Mouse (Mus musculus) fat pad, adult 2 months (tissue): ENCODE measurements at regions not wholly inside any gene's neighbourhood (a gene's known extent, or its start where the extent isn't known, plus 50 kb on each side); places are given as distances from the start of the nearest gene placed in this dataset.

Source experiments
- DNase-seq: peaks from one replicate; pipeline ENCODE4 v3.0.0-alpha.2; 2011; ENCODE audit warnings: low read depth, low spot score; ENCODE audit errors: extremely low read depth

DNA sequence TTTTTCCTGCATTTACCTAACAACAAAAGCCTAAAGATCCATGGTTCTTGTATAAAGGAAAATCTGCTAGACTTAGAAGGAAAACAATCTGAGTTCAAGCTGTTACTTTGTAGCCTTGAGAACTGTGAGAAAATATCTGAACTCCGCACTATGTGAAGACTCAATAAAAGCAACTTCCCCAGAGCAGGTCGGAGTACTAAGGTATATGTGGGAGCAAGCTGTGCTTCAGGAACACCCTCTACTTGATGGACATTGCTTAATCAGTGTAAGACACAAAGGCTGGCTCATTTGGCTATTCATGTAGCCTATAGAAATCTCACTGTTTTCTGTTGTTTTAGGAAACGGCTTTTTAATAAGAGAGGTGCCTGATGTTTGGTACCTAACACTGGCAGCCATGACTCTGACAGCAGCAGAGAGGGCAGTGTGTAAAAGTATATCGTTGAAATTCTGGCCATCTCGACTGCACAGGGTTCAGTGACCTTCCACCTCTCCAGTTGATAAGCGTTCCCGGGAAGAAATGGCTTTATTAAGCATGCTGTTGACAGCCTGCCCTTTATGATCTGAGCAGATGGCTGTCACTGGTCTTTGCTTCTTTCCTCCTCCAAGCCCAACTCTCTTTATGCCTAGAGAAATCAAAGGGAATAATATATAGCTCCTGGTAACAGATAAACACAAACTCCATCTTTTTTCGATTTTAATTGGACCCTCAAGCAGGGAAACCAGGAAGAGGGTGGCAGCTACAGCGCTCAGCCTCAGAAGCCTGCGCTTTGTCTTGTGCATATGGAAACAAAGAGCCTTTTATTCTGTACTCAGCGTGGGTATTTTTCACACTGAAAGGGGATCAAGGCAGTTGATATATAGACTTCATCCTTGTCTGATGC lies 443.7 kb upstream of the Sel1l start:
- DNase-seq, result no peak

DNA sequence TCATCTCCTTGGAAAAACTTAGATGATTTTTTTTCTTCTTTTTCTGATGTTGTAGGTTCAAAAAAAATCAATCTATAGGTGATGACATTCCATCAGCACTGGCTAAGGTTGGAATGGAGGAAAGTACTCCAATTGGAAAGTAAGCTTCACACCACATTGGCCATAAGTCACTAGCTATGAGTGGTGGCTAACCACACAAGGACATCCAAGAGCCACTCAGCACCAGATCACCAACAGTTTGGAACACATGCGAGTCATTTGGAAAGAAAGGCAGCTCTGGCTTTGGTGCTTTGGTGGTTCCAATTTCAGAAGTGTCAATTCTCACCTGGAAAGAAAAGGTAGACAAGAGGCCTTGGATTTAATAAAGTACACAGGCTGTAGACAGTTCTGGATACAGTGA lies 442.5 kb upstream of the Sel1l start:
- DNase-seq, result no peak

DNA sequence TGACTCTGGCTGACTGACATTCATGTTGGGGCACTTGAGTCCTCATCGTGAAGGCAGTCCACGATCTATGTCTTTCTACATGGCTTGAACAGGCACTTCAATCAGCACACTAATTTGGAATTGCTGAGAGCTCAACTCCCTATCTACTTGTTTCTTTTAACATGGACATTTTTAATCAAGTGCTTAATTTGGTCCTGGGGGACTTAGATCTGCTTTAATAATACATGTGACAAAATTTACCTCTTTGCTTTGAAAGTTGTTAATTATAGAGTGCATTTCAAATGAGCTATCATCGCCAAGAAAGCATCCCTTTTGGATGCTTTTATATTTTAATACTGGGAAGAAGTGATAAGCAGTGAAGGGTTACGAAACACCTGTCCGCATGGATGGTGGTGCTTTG lies 436.6 kb upstream of the Sel1l start:
- no peak for DNase-seq

DNA sequence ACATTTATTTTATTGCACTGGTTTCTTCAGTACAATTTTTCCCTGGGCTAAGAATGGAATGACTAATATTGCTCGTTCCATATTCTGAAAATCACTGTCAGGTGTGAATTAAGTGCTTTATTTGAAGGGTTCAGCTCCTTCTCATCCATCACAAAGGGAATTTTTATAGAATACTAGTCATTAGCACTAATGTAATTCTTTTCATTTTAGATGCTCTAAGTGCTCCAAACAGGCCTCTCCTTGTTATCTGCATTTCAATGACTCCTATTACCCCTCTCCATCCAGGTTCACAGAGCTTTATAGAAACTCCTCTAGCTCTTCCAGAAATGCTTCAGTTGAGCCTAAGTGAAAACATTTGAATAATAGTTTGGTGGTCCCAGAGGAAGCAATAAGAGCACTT lies 431.5 kb upstream of the Sel1l start:
- DNase-seq, result no peak

DNA sequence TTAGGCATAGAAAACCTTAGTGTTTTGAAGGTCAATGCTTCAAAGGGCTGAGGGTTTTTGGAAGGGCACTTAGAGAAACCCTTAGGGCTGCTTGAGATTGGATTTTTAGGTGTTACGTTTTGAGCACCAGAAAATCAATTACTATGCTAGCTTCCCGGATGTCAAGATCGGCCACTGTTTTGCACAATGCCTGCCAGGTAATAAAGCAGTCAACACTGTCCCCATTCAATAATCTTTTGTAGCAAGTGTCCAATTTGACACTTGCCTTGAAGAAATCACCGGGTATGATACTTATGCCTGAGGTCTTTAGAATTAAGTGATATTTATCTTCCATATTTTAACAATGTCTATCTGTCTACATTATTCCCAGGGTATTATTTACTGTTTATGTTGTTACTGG lies 403.0 kb upstream of the Sel1l start:
- no peak for DNase-seq

DNA sequence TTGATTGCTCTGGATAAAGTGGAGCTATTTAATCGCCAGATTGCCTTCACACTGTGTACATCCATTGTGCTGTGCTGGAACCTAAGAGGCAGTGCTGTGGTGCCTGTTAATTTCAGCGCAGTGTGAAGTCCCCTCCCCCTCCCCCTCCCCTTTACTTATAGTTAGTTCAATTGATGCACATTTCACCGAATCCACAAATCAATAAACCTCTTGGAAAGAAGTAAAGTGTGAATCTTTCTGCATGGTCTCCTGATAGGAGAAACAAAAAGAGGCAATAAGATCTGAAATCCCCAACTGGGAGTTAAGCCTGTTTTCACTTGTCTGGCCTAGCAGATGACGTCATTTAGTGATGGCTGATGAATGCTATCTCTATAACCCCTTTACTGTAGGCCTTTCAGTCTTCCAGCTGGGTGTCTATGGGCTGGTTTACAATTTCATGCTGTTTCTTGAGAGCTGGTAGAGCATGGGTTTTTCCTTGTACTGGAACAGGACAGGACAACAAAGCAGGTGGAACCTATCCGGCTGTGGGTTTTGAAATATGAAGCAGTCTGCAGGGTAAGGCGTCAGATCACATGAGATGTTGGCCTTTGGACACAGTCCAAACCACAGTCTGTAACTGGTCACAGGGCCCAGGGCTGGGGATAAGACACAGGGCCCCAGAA lies 398.0 kb upstream of the Sel1l start:
- no peak for DNase-seq

DNA sequence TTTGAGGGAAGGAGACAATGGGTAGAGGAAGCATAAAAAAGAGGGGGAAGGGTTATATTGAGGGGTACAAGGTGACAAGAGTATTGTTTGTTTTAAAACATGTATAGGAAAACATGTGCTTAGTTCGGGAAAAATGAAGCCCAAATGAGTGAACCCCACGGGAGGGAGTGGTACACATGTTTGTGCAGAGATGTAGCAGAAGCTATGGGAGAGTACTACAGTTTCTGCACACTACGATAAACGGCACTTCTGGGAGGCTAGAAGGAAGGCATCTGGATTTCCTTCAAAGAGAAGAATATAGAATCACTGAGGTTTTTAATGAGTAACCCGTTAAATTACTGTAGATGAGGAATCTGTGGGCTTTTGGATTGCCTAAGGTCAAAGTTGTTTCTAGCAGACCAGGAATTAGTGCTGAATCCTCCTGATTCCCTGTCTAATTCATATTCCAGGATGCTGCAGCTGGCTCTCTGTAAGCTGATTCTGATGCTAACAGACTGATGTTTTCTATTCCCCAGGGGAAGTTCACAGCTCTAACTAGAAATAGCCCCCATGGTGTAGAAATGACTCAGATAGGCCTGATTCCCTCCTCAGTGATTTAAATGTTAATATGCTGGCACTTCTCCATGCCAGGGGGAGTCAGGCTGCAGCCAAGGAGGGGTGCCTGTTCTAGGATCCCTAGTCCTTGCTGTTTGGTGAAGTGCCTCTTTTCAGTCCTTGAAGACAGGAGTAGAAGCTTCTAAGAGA lies 391.2 kb upstream of the Sel1l start:
- DNase-seq, result no peak

DNA sequence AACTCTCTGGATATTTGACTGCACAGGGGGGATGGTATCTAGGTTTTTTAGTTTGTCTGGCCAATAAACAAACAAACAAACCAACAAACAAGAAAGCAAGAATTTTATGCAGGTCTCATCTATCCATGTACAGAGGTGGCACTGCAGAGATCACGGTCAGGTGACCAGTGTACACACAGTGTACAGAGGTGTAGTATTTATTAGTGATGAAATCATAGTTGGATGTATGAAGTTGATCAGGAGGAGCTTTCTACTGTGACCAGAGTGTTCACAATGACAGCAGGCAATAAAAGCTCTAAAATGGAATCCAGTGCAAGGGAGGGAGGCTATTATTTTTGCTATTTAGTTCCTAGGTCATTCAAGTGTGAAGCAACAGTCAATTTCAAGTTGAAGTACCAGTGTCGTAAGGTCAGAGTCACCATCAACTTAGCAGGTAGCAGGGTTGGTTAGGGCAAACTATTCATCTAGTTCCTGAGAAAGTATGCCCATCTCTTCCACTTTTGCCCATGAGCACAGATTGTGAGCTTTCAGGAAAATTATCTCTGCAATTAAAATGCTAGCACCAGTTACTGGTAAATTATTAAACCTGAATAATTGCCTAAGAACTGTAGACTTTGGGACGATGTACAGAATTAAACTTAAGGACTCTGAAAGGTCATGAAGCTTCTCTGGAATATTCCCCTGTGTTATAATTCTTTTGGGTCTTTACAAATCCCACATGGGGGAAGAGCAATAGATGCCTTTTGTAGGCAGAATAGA lies 384.9 kb upstream of the Sel1l start:
- no peak for DNase-seq

DNA sequence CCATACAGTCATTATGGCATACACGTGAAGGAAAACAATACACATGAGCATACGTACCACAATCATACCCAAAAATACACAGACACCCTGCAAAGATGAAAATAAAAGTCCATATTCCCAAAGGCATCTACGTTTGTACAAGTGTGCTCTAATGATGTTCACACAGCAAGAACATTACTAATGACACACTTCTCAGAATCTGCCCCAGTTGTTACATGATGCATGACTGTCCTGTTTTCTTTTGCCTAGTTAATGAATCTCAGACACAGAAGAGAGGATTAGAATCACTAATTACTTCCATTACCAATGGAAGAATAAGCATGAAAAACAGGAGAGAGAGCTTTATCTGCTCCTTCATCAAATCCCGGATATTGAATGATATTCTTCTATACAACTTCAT lies 379.6 kb upstream of the Sel1l start:
- DNase-seq, result no peak

DNA sequence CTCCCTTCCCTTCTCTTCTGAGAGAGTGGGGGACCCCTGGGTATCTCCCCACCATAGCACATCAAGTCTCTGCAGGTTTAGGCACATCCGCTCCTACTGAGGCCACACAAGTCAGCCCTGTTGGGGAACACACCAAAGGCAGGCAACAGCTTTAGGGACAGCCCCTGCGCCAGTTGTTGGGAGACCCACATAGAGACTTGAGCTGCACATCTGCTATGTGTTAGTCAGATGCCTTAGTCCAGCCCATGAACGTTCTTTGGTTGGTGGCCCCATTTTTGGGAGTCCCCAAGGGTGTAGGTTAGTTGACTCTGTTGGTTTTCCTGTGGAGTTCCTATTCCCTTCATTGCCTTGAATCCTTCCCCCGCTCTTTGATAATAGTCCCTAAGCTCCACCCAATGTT lies 354.4 kb upstream of the Sel1l start:
- DNase-seq, result no peak

DNA sequence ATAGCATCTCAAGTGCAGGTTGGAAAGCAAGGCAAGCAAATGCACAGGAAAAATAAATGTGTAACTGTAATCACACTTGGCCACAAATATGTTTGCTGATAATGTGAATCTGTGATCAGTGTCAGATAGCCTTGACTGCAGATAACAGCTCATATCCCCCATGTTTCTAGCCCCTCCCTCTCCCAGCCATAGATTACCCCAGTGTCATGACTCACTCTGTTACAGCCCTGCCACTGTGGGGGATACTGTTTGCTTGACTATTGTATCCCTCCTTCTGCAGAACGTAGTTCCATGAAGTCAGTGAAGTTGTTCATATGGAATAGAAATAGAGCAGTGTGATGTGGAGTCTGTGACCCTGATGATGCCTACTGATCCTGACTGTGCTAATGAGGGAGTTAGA lies 351.6 kb upstream of the Sel1l start:
- no peak for DNase-seq

DNA sequence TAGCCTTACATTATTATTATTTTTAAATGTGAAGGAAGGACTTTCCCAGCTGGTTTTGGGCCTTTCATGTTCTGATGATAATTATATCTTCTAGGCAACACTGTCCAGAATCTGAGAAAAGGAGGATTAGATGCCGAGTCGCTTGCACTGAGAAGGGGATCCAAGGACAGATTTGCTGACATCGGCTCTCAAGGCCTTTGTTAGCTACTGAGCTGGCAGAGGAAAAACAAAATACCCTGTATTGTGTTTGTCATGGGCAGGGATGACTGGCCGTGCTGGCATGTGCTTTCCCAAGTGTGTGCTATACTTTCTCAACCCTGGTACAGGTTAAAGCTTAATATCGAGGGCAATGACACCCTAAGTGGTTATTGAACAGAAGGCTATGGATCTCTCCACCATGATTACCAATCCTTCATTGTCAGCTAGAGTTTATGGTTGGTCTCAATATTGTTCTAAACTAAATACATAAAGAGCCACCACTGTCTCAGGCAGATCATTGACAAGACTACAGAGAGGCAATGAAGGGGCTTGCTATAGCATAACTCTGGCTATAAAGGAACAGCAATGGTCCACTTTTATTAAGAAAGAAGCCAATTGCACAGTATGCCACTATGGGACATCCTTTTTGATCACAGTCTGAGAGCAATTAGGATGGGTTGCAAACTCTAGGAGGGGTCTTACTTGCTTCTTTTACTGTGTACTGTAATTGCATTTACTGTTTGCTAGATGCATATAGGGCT lies 350.0 kb upstream of the Sel1l start:
- no peak for DNase-seq

DNA sequence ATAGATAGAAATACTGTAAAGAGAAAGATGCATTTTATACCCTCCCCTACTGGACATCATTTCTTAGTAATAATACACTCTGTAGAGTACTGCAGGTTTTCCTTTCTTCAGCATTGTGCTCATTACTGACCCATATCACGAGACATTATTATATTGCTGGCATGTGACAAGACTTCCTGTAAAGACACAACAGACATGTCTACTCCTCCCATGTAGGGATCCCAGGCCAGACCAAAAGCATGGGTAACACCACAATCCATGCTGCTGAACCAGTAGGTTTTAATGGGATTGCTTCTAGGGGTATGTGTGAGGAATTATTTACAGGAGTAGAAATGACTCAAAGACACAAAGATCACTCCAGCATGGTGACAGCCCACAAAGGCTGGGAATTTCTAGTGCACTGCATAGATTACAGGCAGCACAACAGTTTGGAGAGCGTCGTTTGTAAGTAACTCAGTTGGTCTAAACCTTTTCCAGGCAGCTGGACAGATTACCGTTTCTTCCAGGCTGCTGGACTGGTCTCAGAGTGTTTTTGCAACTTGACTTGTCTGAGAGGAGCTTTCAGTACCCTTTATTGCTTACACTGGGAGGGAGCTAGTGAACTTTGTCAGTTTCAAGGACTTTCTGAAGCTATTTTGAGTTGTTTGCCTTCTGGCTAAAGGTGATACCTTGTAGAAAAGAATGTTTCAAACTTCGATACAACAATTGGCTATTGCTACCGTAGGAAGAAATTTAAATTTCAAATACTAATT lies 345.2 kb upstream of the Sel1l start:
- DNase-seq, result no peak

DNA sequence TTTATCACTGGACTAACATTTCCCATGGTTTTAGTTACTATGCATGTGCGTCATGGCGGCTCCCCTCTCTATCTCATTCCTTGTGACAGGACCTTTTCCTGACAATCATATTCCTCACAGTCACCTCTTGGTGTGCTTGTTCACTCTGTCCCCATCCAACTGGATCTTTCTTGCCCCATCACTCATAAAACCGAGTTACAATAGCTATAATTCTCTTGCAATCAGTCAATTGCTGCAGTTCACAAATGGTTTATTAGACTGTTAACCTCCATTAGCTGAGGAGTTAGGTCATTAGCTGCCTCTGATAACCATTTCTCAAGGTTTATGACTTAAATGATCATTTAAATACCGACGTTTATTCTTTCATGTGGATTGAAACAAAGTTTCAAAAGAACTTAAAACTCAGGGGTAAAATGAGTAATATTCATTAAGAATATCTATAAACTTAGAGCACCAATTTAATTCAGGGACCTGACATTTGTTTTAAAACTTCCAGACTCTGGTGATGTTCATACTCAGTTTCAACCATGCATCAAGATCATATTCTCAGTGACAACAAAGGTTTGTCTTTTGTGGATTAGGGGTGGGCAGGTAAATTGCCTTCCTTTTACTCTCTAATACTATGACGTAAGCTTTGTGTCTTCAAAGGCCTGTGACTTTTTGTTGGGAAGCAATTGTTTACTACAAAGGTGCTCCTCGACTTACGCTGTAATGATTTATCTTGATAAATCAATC lies 344.4 kb upstream of the Sel1l start:
- no peak for DNase-seq

DNA sequence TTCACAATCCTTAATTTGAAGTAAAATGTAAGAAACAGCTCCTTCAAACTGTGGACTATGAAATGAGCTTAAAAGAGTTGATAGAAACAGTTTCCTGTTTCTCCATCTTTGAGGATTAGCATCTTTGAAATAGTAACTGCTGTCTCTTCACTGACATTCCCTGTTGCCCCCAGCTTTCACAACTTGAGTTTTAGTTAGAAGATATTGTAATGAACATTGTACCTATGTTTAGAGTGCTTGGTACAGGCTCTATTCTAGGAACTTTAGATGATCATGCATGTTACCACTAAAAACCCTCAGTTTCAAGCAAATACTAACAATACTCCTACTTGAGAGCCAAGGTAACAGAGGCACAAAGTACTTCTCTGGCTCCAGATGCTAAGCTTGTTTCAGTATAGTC lies 340.1 kb upstream of the Sel1l start:
- no peak for DNase-seq

DNA sequence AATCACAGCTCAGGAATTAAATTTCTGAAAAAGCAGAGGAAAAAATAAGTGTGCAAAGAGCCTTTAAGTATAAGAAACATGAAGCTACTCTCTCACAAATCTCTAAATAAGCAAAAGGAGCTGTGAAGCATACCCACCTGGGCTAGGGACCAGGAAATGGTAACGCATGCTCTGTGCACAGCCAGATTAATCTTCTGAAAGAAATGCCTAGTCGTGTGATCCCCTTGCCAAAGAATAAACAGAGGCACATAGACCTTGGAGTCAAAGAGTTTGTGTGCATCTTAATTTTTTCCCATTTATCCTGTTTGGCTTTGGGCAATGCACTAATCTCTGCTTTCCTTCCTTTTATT lies 338.2 kb upstream of the Sel1l start:
- no peak for DNase-seq

DNA sequence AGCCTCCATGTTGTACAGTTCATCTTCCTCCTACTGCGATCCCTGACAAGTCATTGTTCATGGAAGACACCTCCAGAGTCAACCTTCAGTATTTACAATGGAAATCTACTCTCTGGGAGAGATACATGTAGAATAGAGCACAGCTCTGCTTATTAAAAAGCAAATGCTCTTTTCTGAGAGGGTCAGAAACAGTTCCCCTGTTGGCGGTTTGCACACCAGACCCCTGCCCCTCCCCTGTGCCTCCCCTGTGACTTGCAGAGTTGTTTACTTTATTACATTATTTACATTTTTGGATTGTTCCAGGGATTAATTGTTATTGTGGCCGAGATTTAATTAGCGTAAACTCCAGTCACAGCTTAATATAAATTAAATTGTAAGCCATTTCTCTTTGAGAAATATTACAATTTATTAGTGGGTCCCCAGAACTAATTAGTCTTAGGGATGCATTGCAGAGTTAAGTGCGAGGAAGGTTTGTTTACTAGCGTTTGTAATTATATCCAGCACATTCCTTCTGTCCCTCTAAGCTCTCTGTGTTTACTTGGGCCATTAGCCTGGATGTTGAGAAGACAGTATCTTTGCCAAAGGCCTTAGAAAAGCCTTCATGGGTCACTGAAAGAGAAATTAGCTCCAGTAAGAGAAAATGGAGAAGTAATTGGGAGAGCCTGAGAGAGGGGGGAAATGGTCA lies 337.6 kb upstream of the Sel1l start:
- DNase-seq, result no peak

DNA sequence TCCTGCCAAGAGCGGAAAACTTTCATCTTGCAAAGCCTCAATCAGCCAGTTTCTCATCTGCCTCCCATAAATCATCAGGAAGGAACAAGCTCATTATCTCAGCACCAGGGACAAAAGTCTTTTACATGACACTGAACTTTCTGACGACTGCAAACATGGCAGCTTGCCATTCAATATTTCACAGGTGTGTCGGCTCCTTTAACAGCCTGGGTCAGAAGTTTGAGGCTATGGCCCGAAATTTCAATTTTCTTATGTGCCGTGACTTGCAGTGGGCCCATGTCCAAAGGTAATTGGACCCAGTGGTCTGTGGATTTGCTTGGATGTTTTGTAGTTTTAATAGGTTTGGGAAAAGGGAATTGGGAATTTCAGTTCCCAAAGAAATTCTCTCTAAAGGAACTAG lies 330.3 kb upstream of the Sel1l start:
- DNase-seq, result no peak

DNA sequence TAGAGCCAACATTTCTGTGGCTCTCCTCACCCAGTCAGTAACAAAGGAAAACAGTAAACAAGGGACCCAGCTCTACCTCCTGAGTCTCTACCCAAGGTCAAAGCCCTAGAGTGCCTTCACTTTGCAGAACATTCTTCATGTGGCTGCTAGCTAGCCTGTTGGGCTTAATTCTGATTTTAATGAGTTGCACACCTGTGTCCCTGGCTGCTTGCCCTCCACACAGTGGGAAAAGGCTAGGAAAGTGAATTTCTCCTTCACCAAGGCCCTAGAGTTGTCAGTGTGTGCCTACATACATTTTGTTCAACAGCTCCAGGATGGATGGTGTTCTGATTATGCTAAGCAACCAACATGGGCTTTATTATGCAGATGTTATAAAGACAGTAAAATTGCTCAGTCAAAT lies 307.8 kb upstream of the Sel1l start:
- no peak for DNase-seq
